Mouse (Mus musculus): Measurements from ENCODE around the gene Slc35d3.

- TF ChIP-seq CTCF (IDR thresholded peaks at IDR 0.05; ENCODE audit: control insufficient read depth, insufficient read depth, insufficient read length) (no peak), CEBPB (IDR thresholded peaks at IDR 0.05; ENCODE audit: low read depth) (no peak), MAX (IDR thresholded peaks at IDR 0.05) (no peak)
These were observed 688 bp downstream of the Slc35d3 start for GRCm38 (mm10) chr10:19850544-19850997.
